Mouse (Mus musculus): ENCODE measurements around the gene Esr1. TPM values are rescaled to one million over a fixed set of nuclear protein-coding genes. Genes with fewer than 3 reads are reported as not detected.
A peak's percentile ranks its signal among the peaks of the same experiment; 100 is the strongest.

The Esr1 gene
- polyA plus RNA-seq, 1 experiment from 2014 or later = 0.18 TPM

DNA sequence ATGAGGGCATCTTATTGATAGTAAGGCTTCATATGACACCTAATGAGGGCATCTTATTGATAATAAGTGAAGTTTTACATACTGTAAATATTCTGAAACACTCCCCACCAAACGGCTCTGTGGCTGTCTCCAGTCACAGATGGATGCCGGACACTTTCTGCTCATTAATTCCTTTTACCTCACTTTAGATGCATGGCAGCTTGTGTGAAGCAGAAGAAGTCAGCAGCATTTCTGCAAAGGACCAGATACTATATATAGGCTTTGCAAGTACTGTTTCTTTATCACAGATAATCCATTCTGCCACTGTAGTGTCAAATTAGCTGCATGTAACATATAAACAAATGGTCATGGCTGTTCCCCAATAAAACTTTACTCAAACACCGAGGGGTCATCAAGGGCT, 274.1 kb downstream of the Esr1 start:
- Histone ChIP-seq H3K9me3 (replicated peaks; ENCODE audit: control insufficient read depth, low read length) (no peaks in the 10 kb centered on the region), H3K36me3 (ENCODE audit: control insufficient read depth, insufficient read depth, low read length) (no peaks in the 10 kb centered on the region), H3K4me3 (ENCODE audit: low read depth, low read length) (no peak overlapping the region), H3K27me3 (replicated peaks; ENCODE audit: control insufficient read depth, insufficient read depth, low read length) (no peaks in the 10 kb centered on the region), H3K9ac (ENCODE audit: low read length) (no peak overlapping the region), H3K4me1 (ENCODE audit: control insufficient read depth, insufficient read depth, low read length) (no peaks in the 10 kb centered on the region), H3K4me2 (ENCODE audit: low read length) (no peak overlapping the region), H3K27ac (ENCODE audit: low read depth, low read length) (no peak overlapping the region)
- DNase-seq (ENCODE audit: low spot score) (no peak), ATAC-seq (no peak)
- 77% methylated on average over 3 of the region's 3 CpGs for WGBS

GRCm38 (mm10) chr10:4885961-4886360, 274.6 kb downstream of the Esr1 start:
- no peaks in the 10 kb centered on the region for H3K27me3 ChIP-seq (replicated peaks; ENCODE audit: control insufficient read depth, insufficient read depth, low read length)
- H3K4me1 ChIP-seq (ENCODE audit: control insufficient read depth, insufficient read depth, low read length) = no peaks in the 10 kb centered on the region
- ATAC-seq (no peak), DNase-seq (ENCODE audit: low spot score) (peak; percentile 16)
- no peaks in the 10 kb centered on the region for H3K9me3 ChIP-seq (replicated peaks; ENCODE audit: control insufficient read depth, low read length)
- no peak overlapping the region for H3K4me2 ChIP-seq (ENCODE audit: low read length)
- H3K4me3 ChIP-seq (ENCODE audit: low read depth, low read length) = no peak overlapping the region
- no peak overlapping the region for H3K27ac ChIP-seq (ENCODE audit: low read depth, low read length)
- 69% methylated on average over 8 of the region's 8 CpGs for WGBS
- no peak overlapping the region for H3K9ac ChIP-seq (ENCODE audit: low read length)
- no peaks in the 10 kb centered on the region for H3K36me3 ChIP-seq (ENCODE audit: control insufficient read depth, insufficient read depth, low read length)

GRCm38 (mm10) chr10:4893475-4893874, 282.1 kb downstream of the Esr1 start:
- H3K36me3 ChIP-seq (ENCODE audit: control insufficient read depth, insufficient read depth, low read length) = no peaks in the 10 kb centered on the region
- H3K27me3 ChIP-seq (replicated peaks; ENCODE audit: control insufficient read depth, insufficient read depth, low read length) = no peaks in the 10 kb centered on the region
- 43% methylated on average over 1 of the region's 1 CpGs for WGBS
- H3K4me1 ChIP-seq (ENCODE audit: control insufficient read depth, insufficient read depth, low read length) = no peaks in the 10 kb centered on the region
- no peaks in the 10 kb centered on the region for H3K9me3 ChIP-seq (replicated peaks; ENCODE audit: control insufficient read depth, low read length)
- no peak overlapping the region for H3K27ac ChIP-seq (ENCODE audit: low read depth, low read length)
- no peak overlapping the region for H3K4me2 ChIP-seq (ENCODE audit: low read length)
- no peak overlapping the region for H3K4me3 ChIP-seq (ENCODE audit: low read depth, low read length)
- ATAC-seq (no peak), DNase-seq (ENCODE audit: low spot score) (no peak)
- H3K9ac ChIP-seq (ENCODE audit: low read length) = no peak overlapping the region

DNA sequence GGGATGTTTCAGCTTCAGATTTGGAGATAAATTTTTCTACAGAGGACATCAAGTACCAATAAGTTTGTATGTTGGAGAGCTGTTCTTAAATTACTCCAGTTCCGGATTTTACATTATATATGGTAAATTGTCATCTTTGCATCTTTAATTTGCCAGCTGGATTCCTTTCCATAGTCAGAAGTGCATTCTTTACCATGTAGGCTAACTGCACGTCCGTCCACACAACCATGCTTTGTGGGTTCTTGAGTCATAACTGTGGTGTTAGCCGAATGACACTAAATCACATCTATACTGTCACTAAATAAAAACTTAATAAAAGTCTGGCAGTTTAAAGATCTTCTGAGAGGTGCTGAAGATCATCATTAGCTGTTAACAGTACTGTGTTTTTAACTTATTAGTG, 286.4 kb downstream of the Esr1 start:
- Histone ChIP-seq H3K4me1 (ENCODE audit: control insufficient read depth, insufficient read depth, low read length) (no peaks in the 10 kb centered on the region), H3K4me2 (ENCODE audit: low read length) (no peak overlapping the region), H3K36me3 (ENCODE audit: control insufficient read depth, insufficient read depth, low read length) (no peaks in the 10 kb centered on the region), H3K27me3 (replicated peaks; ENCODE audit: control insufficient read depth, insufficient read depth, low read length) (no peaks in the 10 kb centered on the region), H3K27ac (ENCODE audit: low read depth, low read length) (no peak overlapping the region), H3K4me3 (ENCODE audit: low read depth, low read length) (no peak overlapping the region), H3K9ac (ENCODE audit: low read length) (no peak overlapping the region), H3K9me3 (replicated peaks; ENCODE audit: control insufficient read depth, low read length) (no peaks in the 10 kb centered on the region)
- 76% methylated on average over 4 of the region's 4 CpGs for WGBS
- no peak for ATAC-seq
- DNase-seq (ENCODE audit: low spot score) = no peak

DNA sequence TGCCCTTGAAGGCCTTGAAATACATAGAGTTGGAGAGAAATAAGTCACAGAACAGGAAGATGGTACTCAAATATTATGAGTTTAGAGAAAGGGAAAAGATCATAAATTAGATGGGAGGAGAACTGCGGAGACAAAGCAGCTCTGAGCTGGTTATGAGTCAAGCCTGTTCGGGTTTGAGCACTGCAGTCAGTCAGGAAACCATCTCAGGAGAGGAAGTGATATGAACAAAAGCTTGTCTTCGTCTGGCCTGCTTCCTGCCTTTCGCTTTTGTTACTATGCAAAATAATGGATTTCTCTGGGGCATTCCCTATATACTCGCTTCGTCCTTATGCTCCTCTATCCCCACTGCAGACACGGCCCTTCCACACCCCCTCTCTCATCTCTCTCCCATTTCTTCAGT, 288.9 kb downstream of the Esr1 start:
- WGBS = 89% methylated on average over 7 of the region's 7 CpGs
- H3K9me3 ChIP-seq (replicated peaks; ENCODE audit: control insufficient read depth, low read length) = no peaks in the 10 kb centered on the region
- DNase-seq (ENCODE audit: low spot score) (no peak), ATAC-seq (no peak)
- no peaks in the 10 kb centered on the region for H3K4me1 ChIP-seq (ENCODE audit: control insufficient read depth, insufficient read depth, low read length)
- H3K27ac ChIP-seq (ENCODE audit: low read depth, low read length) = no peak overlapping the region
- H3K4me3 ChIP-seq (ENCODE audit: low read depth, low read length) = no peak overlapping the region
- H3K36me3 ChIP-seq (ENCODE audit: control insufficient read depth, insufficient read depth, low read length) = no peaks in the 10 kb centered on the region
- no peak overlapping the region for H3K4me2 ChIP-seq (ENCODE audit: low read length)
- H3K27me3 ChIP-seq (replicated peaks; ENCODE audit: control insufficient read depth, insufficient read depth, low read length) = no peaks in the 10 kb centered on the region
- no peak overlapping the region for H3K9ac ChIP-seq (ENCODE audit: low read length)

- Histone ChIP-seq H3K36me3 (ENCODE audit: control insufficient read depth, insufficient read depth, low read length) (no peaks in the 10 kb centered on the region), H3K4me1 (ENCODE audit: control insufficient read depth, insufficient read depth, low read length) (no peaks in the 10 kb centered on the region), H3K27ac (ENCODE audit: low read depth, low read length) (no peak overlapping the region), H3K4me2 (ENCODE audit: low read length) (no peak overlapping the region), H3K4me3 (ENCODE audit: low read depth, low read length) (no peak overlapping the region), H3K9me3 (replicated peaks; ENCODE audit: control insufficient read depth, low read length) (no peaks in the 10 kb centered on the region), H3K9ac (ENCODE audit: low read length) (no peak overlapping the region), H3K27me3 (replicated peaks; ENCODE audit: control insufficient read depth, insufficient read depth, low read length) (no peaks in the 10 kb centered on the region)
- no peak for DNase-seq (ENCODE audit: low spot score)
- ATAC-seq = no peak
- WGBS = 84% methylated on average over 2 of the region's 2 CpGs
Observed at GRCm38 (mm10) chr10:4909271-4909670, 297.9 kb downstream of the Esr1 start.

- Histone ChIP-seq H3K4me3 (ENCODE audit: low read depth, low read length) (no peak overlapping the region), H3K9ac (ENCODE audit: low read length) (no peak overlapping the region), H3K4me1 (ENCODE audit: control insufficient read depth, insufficient read depth, low read length) (no peaks in the 10 kb centered on the region), H3K27me3 (replicated peaks; ENCODE audit: control insufficient read depth, insufficient read depth, low read length) (no peaks in the 10 kb centered on the region), H3K4me2 (ENCODE audit: low read length) (no peak overlapping the region), H3K27ac (ENCODE audit: low read depth, low read length) (no peak overlapping the region), H3K36me3 (ENCODE audit: control insufficient read depth, insufficient read depth, low read length) (no peaks in the 10 kb centered on the region), H3K9me3 (replicated peaks; ENCODE audit: control insufficient read depth, low read length) (no peaks in the 10 kb centered on the region)
- no peak for DNase-seq (ENCODE audit: low spot score)
- no peak for ATAC-seq
- WGBS = 88% methylated on average over 4 of the region's 4 CpGs
Observed at GRCm38 (mm10) chr10:4910451-4910850, 299.1 kb downstream of the Esr1 start.

DNA sequence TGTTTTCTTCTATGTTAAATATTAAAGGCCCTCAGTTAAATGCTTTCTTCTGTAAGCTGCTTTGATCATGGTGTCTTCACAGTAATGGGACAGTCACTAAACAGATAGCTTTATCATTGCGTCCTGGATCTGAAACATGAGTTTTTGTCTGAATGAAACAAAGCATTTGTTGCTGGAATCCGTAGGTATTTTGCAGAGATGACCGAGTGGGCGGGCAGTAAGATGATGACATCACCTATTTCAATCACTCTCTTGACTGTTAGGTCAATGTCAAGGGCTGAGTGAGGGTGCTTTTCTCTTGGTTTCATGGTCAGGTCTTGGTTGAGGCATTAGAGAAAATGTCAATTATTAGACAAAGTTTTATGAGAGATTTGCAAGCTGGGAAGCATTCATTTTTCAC, 307.7 kb downstream of the Esr1 start:
- Histone ChIP-seq H3K27ac (ENCODE audit: low read depth, low read length) (no peak overlapping the region), H3K9me3 (replicated peaks; ENCODE audit: control insufficient read depth, low read length) (no peaks in the 10 kb centered on the region), H3K4me2 (ENCODE audit: low read length) (no peak overlapping the region), H3K36me3 (ENCODE audit: control insufficient read depth, insufficient read depth, low read length) (no peaks in the 10 kb centered on the region), H3K9ac (ENCODE audit: low read length) (no peak overlapping the region), H3K4me3 (ENCODE audit: low read depth, low read length) (no peak overlapping the region), H3K27me3 (replicated peaks; ENCODE audit: control insufficient read depth, insufficient read depth, low read length) (no peaks in the 10 kb centered on the region), H3K4me1 (ENCODE audit: control insufficient read depth, insufficient read depth, low read length) (no peaks in the 10 kb centered on the region)
- DNase-seq (ENCODE audit: low spot score) = no peak
- WGBS = 90% methylated on average over 4 of the region's 4 CpGs
- ATAC-seq = no peak

- WGBS = 83% methylated on average over 2 of the region's 2 CpGs
- Histone ChIP-seq H3K9ac (ENCODE audit: low read length) (no peak overlapping the region), H3K27ac (ENCODE audit: low read depth, low read length) (no peak overlapping the region), H3K4me3 (ENCODE audit: low read depth, low read length) (no peak overlapping the region), H3K9me3 (replicated peaks; ENCODE audit: control insufficient read depth, low read length) (no peaks in the 10 kb centered on the region), H3K36me3 (ENCODE audit: control insufficient read depth, insufficient read depth, low read length) (no peaks in the 10 kb centered on the region), H3K4me1 (ENCODE audit: control insufficient read depth, insufficient read depth, low read length) (no peaks in the 10 kb centered on the region), H3K27me3 (replicated peaks; ENCODE audit: control insufficient read depth, insufficient read depth, low read length) (no peaks in the 10 kb centered on the region), H3K4me2 (ENCODE audit: low read length) (no peak overlapping the region)
- no peak for ATAC-seq
- DNase-seq (ENCODE audit: low spot score) = no peak
Observed at GRCm38 (mm10) chr10:4923616-4924015, 312.2 kb downstream of the Esr1 start.

DNA sequence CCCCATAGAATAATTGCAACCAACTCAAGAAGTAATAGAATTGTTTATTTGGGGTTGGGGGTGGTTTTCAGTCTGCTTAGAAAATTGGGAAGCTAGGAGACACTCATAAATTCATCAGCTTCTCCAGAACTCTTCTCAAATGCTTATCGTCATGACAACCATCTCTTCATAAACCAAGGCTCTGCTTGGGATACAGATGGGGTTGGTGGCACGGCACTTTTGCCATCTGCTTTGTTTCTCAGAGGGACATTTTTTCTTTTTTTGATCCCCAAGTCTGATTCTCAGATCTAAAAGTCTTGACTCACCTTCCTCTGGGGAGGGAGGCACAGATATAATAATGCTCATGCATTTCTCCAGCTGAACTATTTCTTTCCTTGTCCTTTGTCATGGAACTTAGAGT, 313.0 kb downstream of the Esr1 start:
- 67% methylated on average over 2 of the region's 2 CpGs for WGBS

More for the DNA sequence above, 313.0 kb downstream of the Esr1 start:
- H3K27ac ChIP-seq (ENCODE audit: low read depth, low read length) = no peak overlapping the region
- ATAC-seq (no peak), DNase-seq (ENCODE audit: low spot score) (peak; percentile 38)
- no peaks in the 10 kb centered on the region for H3K9me3 ChIP-seq (replicated peaks; ENCODE audit: control insufficient read depth, low read length)
- H3K4me1 ChIP-seq (ENCODE audit: control insufficient read depth, insufficient read depth, low read length) = no peaks in the 10 kb centered on the region
- no peaks in the 10 kb centered on the region for H3K27me3 ChIP-seq (replicated peaks; ENCODE audit: control insufficient read depth, insufficient read depth, low read length)
- no peaks in the 10 kb centered on the region for H3K36me3 ChIP-seq (ENCODE audit: control insufficient read depth, insufficient read depth, low read length)
- H3K4me3 ChIP-seq (ENCODE audit: low read depth, low read length) = no peak overlapping the region
- H3K4me2 ChIP-seq (ENCODE audit: low read length) = no peak overlapping the region
- no peak overlapping the region for H3K9ac ChIP-seq (ENCODE audit: low read length)

Measured in forebrain, embryonic 14.5 days (tissue).